Comparison of ENCODE assay signal across 11 mouse cellular contexts in the genomic region with DNA sequence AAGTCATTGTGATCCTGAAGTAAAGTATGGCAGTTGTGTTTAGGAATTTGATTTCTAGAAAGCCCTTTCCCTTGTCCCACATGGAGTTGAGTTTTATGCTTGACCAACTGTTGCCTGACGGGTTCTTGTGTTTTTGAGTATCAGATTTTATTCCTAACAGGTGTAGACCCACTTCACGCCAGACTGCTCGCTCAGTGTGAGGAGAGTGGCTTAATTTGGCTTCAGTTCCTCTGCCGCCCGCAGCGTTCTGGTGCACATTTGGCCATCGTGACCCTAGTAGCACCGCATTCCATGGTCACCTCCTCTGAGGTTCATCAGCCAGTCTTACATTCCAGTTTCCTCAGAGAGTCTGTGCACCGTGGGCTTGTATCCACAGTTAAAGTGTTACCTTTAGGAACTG.
DNase-seq lines count a peak whose midpoint lies in the region; ATAC-seq and TF ChIP-seq lines count a peak whose summit lies in the region.
"Had no signal": no experiment of that assay in that cellular context is flagged by ENCODE, and none has a peak within 500 bp of the region (broad histone marks: within the 10 kb centered on the region; RNA-seq: fewer than 3 reads in every experiment).

No protein-coding gene starts in this region.

- H3K9me3 ChIP-seq in lung, embryonic 15.5 days, result no peaks in the 10 kb centered on the region
- H3K9me3 ChIP-seq in kidney, embryonic 15.5 days (replicated peaks), result no peaks in the 10 kb centered on the region
- H3K9me3 ChIP-seq in limb, embryonic 13.5 days, result no peaks in the 10 kb centered on the region
- H3K9me3 ChIP-seq in liver, postnatal 0 days (ENCODE audit: low read length), result no peaks in the 10 kb centered on the region

- peak overlapping the region; percentile 24 for H3K27ac ChIP-seq in lung, embryonic 15.5 days
- peak overlapping the region; percentile 90 for H3K27ac ChIP-seq in kidney, embryonic 15.5 days
- H3K27ac ChIP-seq in limb, embryonic 13.5 days, result peak overlapping the region; percentile 58; the same call in 1 of the 2 replicates
- H3K27ac ChIP-seq in liver, postnatal 0 days (ENCODE audit: low read depth), result no peak overlapping the region

- no peaks in the 10 kb centered on the region for H3K27me3 ChIP-seq in lung, embryonic 15.5 days
- H3K27me3 ChIP-seq in kidney, embryonic 15.5 days, result no peaks in the 10 kb centered on the region
- no peaks in the 10 kb centered on the region for H3K27me3 ChIP-seq in limb, embryonic 13.5 days
- H3K27me3 ChIP-seq in liver, postnatal 0 days (ENCODE audit: insufficient read depth, low read length), result no peaks in the 10 kb centered on the region

- no peak overlapping the region for H3K9ac ChIP-seq in lung, embryonic 15.5 days
- no peak overlapping the region for H3K9ac ChIP-seq in kidney, embryonic 15.5 days
- H3K9ac ChIP-seq in limb, embryonic 13.5 days, result no peak overlapping the region
- H3K9ac ChIP-seq in liver, postnatal 0 days (replicated peaks), result no peak overlapping the region

- no peak overlapping the region for H3K4me3 ChIP-seq in lung, embryonic 15.5 days
- no peak overlapping the region for H3K4me3 ChIP-seq in kidney, embryonic 15.5 days (replicated peaks)
- no peak overlapping the region for H3K4me3 ChIP-seq in limb, embryonic 13.5 days
- H3K4me3 ChIP-seq in liver, postnatal 0 days (ENCODE audit: low read depth, low read length), result no peak overlapping the region
- H3K4me3 ChIP-seq: erythroblast, embryonic 14.5 days had no signal

- DNase-seq in lung, postnatal 10 days, result no peak
- peak; percentile 82 to 85 for DNase-seq in cerebellum, postnatal 25 days
- no peak for DNase-seq in liver, postnatal 0 days
- DNase-seq in neural tube, embryonic 10.5 days (ENCODE audit: extremely low spot score, low spot score), result no peak
- DNase-seq in testis, postnatal 10 days (ENCODE audit: low spot score), result no peak
- DNase-seq: right cerebral cortex, postnatal 25 days; thymus, postnatal 25 days had no signal

- H3K36me3 ChIP-seq in lung, embryonic 15.5 days, result no peaks in the 10 kb centered on the region
- peaks cover 15% of the 10 kb centered on the region for H3K36me3 ChIP-seq in kidney, embryonic 15.5 days
- no peaks in the 10 kb centered on the region; the same call in 1 of the 2 replicates for H3K36me3 ChIP-seq in limb, embryonic 13.5 days
- no peaks in the 10 kb centered on the region for H3K36me3 ChIP-seq in liver, postnatal 0 days (replicated peaks; ENCODE audit: insufficient read depth, low read length)

- TF ChIP-seq EP300 in liver, postnatal 0 days (IDR thresholded peaks at IDR 0.05; ENCODE audit: low read depth), result no peak

- no peak for TF ChIP-seq CTCF in liver, postnatal 0 days (IDR thresholded peaks at IDR 0.05; ENCODE audit: low read depth)

- H3K4me2 ChIP-seq in lung, embryonic 15.5 days, result no peak overlapping the region
- no peak overlapping the region for H3K4me2 ChIP-seq in kidney, embryonic 15.5 days
- H3K4me2 ChIP-seq in limb, embryonic 13.5 days (replicated peaks), result 0 out of 2 replicates have a peak overlapping the region, but pooled peaks have one; percentile 30
- no peak overlapping the region for H3K4me2 ChIP-seq in liver, postnatal 0 days (ENCODE audit: low read depth, low read length)

- 63% methylated on average over 9 of the region's 9 CpGs for WGBS in lung, embryonic 15.5 days
- 30% methylated on average over 9 of the region's 9 CpGs for WGBS in kidney, embryonic 15.5 days
- WGBS in limb, embryonic 13.5 days, result 27% methylated on average over 9 of the region's 9 CpGs
- WGBS in liver, postnatal 0 days (ENCODE audit: insufficient replicate concordance), result 80% methylated on average over 9 of the region's 9 CpGs

- no peak for ATAC-seq in lung, embryonic 15.5 days (ENCODE audit: borderline replicate concordance, extremely low read depth, low FRiP score, low TSS enrichment)
- ATAC-seq in kidney, embryonic 15.5 days (replicated peaks; ENCODE audit: low FRiP score), result peak; percentile 80
- peak; percentile 79 for ATAC-seq in limb, embryonic 13.5 days (ENCODE audit: low FRiP score, low read depth)
- no peak for ATAC-seq in liver, postnatal 0 days

- H3K4me1 ChIP-seq in lung, embryonic 15.5 days, result peaks cover 24% of the 10 kb centered on the region
- H3K4me1 ChIP-seq in kidney, embryonic 15.5 days, result peaks cover 50% of the 10 kb centered on the region
- peaks cover 51% of the 10 kb centered on the region for H3K4me1 ChIP-seq in limb, embryonic 13.5 days
- H3K4me1 ChIP-seq in liver, postnatal 0 days (ENCODE audit: insufficient read depth), result peaks cover 13% of the 10 kb centered on the region

Comparison
In these comparisons a context has a peak if more than half of its experiments do, and no peak if none do; other contexts are left out.
1. ATAC-seq: peak in kidney, embryonic 15.5 days (single experiment) and limb, embryonic 13.5 days (single experiment); none in lung, embryonic 15.5 days (single experiment) and liver, postnatal 0 days (single experiment).
2. DNase-seq: peak in cerebellum, postnatal 25 days (2 of 2); none in lung, postnatal 10 days (single experiment), liver, postnatal 0 days (single experiment), neural tube, embryonic 10.5 days (single experiment) and testis, postnatal 10 days (single experiment).